Mouse (Mus musculus): ENCODE results near the gene S100g.

DNA sequence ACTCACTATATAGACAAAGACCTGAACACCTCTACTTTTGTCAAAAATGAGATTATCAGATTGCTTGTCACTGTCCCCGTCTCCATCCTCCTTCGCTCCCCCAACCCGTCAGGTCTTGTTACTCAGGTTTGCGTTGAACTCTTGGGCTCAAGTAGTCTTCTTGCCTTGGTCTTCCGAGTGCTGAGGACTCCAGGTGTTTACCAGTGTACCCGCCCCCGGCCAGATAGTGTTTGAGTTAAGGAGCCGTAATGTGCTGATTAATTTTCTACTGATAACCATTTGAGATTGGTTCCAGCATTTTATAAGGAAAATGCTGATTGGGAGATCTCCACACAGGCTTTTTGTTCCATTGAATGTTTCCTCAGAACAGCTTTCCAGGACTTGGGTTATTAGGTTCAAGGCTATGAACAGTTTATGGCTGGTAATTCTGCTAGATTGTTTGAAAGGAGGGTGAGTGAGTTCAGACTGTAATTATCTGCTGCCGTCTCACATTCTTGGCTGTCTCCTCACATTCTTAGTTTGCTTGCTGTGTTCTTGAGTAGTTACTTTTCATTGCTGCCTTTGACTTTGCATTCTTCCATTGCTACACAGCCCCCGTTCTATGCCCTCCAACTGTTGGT lies 22.6 kb upstream of the S100g start:
- no peak for TF ChIP-seq CHD2 (IDR thresholded peaks at IDR 0.05; ENCODE audit: low read depth, low read length)
- no peak for TF ChIP-seq ZNF384 (IDR thresholded peaks at IDR 0.05; ENCODE audit: low read depth, low read length)
- no peak for TF ChIP-seq MAFK (IDR thresholded peaks at IDR 0.05; ENCODE audit: insufficient read depth, low read depth, low read length)
- TF ChIP-seq ZC3H11A (IDR thresholded peaks at IDR 0.05; ENCODE audit: borderline replicate concordance, low read depth, low read length): no peak
- TF ChIP-seq HCFC1 (IDR thresholded peaks at IDR 0.05; ENCODE audit: borderline replicate concordance, insufficient read depth, low read length): no peak

Data from ES-E14 (cell line).